24 mouse cellular contexts compared by ENCODE assay signal in genomic region chr11:99937751-99938264, GRCm38 (mm10). TPM values are rescaled to one million over a fixed set of nuclear protein-coding genes. Genes with fewer than 3 reads are reported as not detected.
DNase-seq lines count a peak whose midpoint lies in the region; TF ChIP-seq lines count a peak whose summit lies in the region.
"Had no signal": no experiment of that assay in that cellular context is flagged by ENCODE, and none has a peak within 500 bp of the region (broad histone marks: within the 10 kb centered on the region; RNA-seq: fewer than 3 reads in every experiment).

No protein-coding gene starts in this region.

- no peaks in the 10 kb centered on the region for H3K4me1 ChIP-seq in ES-E14 (ENCODE audit: control insufficient read depth in 2 of 2, insufficient read depth in 2 of 2, low read length in 2 of 2, poor library complexity in 1 of 2)
- H3K4me1 ChIP-seq: embryonic facial prominence, embryonic 13.5 days; embryonic facial prominence, embryonic 15.5 days; forebrain, embryonic 10.5 days; forebrain, embryonic 12.5 days had no signal

- no peaks in the 10 kb centered on the region for H3K9me3 ChIP-seq in ES-E14 (ENCODE audit: control insufficient read depth, insufficient read depth, low read depth, low read length)
- H3K9me3 ChIP-seq: embryonic facial prominence, embryonic 13.5 days; embryonic facial prominence, embryonic 15.5 days; forebrain, embryonic 10.5 days; forebrain, embryonic 12.5 days had no signal

- H3K9ac ChIP-seq in ES-E14 (ENCODE audit: insufficient read depth, low read depth, low read length, poor library complexity, severe bottlenecking) = no peak overlapping the region
- H3K9ac ChIP-seq: embryonic facial prominence, embryonic 13.5 days; embryonic facial prominence, embryonic 15.5 days; forebrain, embryonic 12.5 days had no signal

- DNase-seq in 3T3-L1 (ENCODE audit: low read depth, low spot score) (peak; percentile 20), ES-E14 (ENCODE audit: low read depth, low spot score) (peak; percentile 42), R1 (ENCODE audit: low read depth, low spot score) (peak; percentile 61), ZHBTc4 (ENCODE audit: low read depth, low spot score) (peak; percentile 81)
- DNase-seq in layer of hippocampus, adult 9-11 months = no peak
- DNase-seq in kidney, postnatal 36 days = no peak
- DNase-seq in layer of hippocampus, adult 2 months (ENCODE audit: low spot score in 2 of 2) = no peak
- DNase-seq: adrenal gland, adult 2 months; adrenal gland, postnatal 10 days; adrenal gland, postnatal 25 days; cerebellum, adult 11 months; cerebellum, adult 18-20 months; cerebellum, adult 8-10 months; cerebellum, adult 9-11 months; cerebellum, postnatal 14 days; cerebellum, postnatal 36 days; embryo, embryonic 11 days had no signal

- TF ChIP-seq CTCF in layer of hippocampus, adult 2 months (conservative IDR thresholded peaks at IDR 0.05) = no peak

- H3K27ac ChIP-seq in ES-E14 (ENCODE audit: insufficient read depth, low read depth, low read length, poor library complexity, severe bottlenecking) = no peak overlapping the region
- no peak overlapping the region for H3K27ac ChIP-seq in layer of hippocampus, adult 2 months
- H3K27ac ChIP-seq: embryonic facial prominence, embryonic 13.5 days; embryonic facial prominence, embryonic 15.5 days; forebrain, embryonic 10.5 days; forebrain, embryonic 12.5 days had no signal

- no peak overlapping the region for H3K4me3 ChIP-seq in ES-E14 (ENCODE audit: insufficient read depth in 1 of 2, low read depth in 1 of 2, low read length in 2 of 2, poor library complexity in 1 of 2, severe bottlenecking in 1 of 2)
- H3K4me3 ChIP-seq in layer of hippocampus, adult 2 months = no peak overlapping the region
- H3K4me3 ChIP-seq: embryonic facial prominence, embryonic 13.5 days; embryonic facial prominence, embryonic 15.5 days; erythroblast, embryonic 14.5 days; forebrain, embryonic 10.5 days; forebrain, embryonic 12.5 days had no signal

- in situ Hi-C loops in ES-E14 (cut with MboI; ENCODE audit: low sequenced_read_pairs in 2 of 2, unreplicated experiment in 2 of 2) = no loop called here

- H3K36me3 ChIP-seq in ES-E14 (ENCODE audit: control insufficient read depth, insufficient read depth, low read length, poor library complexity, severe bottlenecking) = no peaks in the 10 kb centered on the region
- H3K36me3 ChIP-seq: embryonic facial prominence, embryonic 13.5 days; embryonic facial prominence, embryonic 15.5 days; forebrain, embryonic 10.5 days; forebrain, embryonic 12.5 days had no signal

TF ChIP-seq in ES-E14, 5 proteins besides CTCF, POLR2A, EP300 and RAD21:
- TF ChIP-seq MAFK (IDR thresholded peaks at IDR 0.05; ENCODE audit: insufficient read depth, low read depth, low read length) (no peak), ZNF384 (IDR thresholded peaks at IDR 0.05; ENCODE audit: low read depth, low read length) (no peak), ZC3H11A (IDR thresholded peaks at IDR 0.05; ENCODE audit: borderline replicate concordance, low read depth, low read length) (no peak), CHD2 (IDR thresholded peaks at IDR 0.05; ENCODE audit: low read depth, low read length) (peak; percentile 64; the same call in 1 of the 2 replicates), HCFC1 (IDR thresholded peaks at IDR 0.05; ENCODE audit: borderline replicate concordance, insufficient read depth, low read length) (no peak)

RNA-seq across cellular contexts. Expression of gene Krtap31-2, which starts 1.7 kb away (rescaled TPM):
- total RNA-seq in ES-E14 (2012; rRNA removed) = not detected in 2 replicates
- total RNA-seq in layer of hippocampus, adult 2 months (2021) = not detected
- total RNA-seq: adrenal gland, adult 2 months; adrenal gland, postnatal 10 days; adrenal gland, postnatal 25 days; adrenal gland, postnatal 4 days; common myeloid progenitor, adult 5-6 weeks had no signal

RNA-seq across cellular contexts. Expression of gene Krtap9-5, which starts 10.5 kb away (rescaled TPM):
- total RNA-seq in ES-E14 (2012; rRNA removed) = not detected in 2 replicates
- not detected for total RNA-seq in layer of hippocampus, adult 2 months (2021)
- total RNA-seq: adrenal gland, adult 2 months; adrenal gland, postnatal 10 days; adrenal gland, postnatal 25 days; adrenal gland, postnatal 4 days; common myeloid progenitor, adult 5-6 weeks had no signal

RNA-seq across cellular contexts. Expression of gene Gm11565, which starts 23.3 kb away (rescaled TPM):
- not detected in 2 replicates for total RNA-seq in ES-E14 (2012; rRNA removed)
- not detected for total RNA-seq in layer of hippocampus, adult 2 months (2021)
- total RNA-seq: adrenal gland, adult 2 months; adrenal gland, postnatal 10 days; adrenal gland, postnatal 25 days; adrenal gland, postnatal 4 days; common myeloid progenitor, adult 5-6 weeks had no signal

RNA-seq across cellular contexts. Expression of gene Krtap31-1, which starts 30.1 kb away (rescaled TPM):
- total RNA-seq in ES-E14 (2012; rRNA removed) = not detected in 2 replicates
- not detected for total RNA-seq in layer of hippocampus, adult 2 months (2021)
- total RNA-seq: adrenal gland, adult 2 months; adrenal gland, postnatal 10 days; adrenal gland, postnatal 25 days; adrenal gland, postnatal 4 days; common myeloid progenitor, adult 5-6 weeks had no signal

RNA-seq across cellular contexts. Expression of gene Krtap29-1, which starts 41.0 kb away (rescaled TPM):
- total RNA-seq in ES-E14 (2012; rRNA removed) = not detected in 2 replicates
- not detected for total RNA-seq in layer of hippocampus, adult 2 months (2021)
- total RNA-seq: adrenal gland, adult 2 months; adrenal gland, postnatal 10 days; adrenal gland, postnatal 25 days; adrenal gland, postnatal 4 days; common myeloid progenitor, adult 5-6 weeks had no signal

Comparison
In these comparisons a context has a peak if more than half of its experiments do, and no peak if none do; other contexts are left out.
1. DNase-seq: peak in 3T3-L1 (single experiment), ES-E14 (single experiment), R1 (single experiment) and ZHBTc4 (single experiment); none in layer of hippocampus, adult 9-11 months (single experiment), kidney, postnatal 36 days (0 of 2) and layer of hippocampus, adult 2 months (0 of 2).